Mouse (Mus musculus): ENCODE data around the gene Gadl1.

Gene Gadl1

DNA sequence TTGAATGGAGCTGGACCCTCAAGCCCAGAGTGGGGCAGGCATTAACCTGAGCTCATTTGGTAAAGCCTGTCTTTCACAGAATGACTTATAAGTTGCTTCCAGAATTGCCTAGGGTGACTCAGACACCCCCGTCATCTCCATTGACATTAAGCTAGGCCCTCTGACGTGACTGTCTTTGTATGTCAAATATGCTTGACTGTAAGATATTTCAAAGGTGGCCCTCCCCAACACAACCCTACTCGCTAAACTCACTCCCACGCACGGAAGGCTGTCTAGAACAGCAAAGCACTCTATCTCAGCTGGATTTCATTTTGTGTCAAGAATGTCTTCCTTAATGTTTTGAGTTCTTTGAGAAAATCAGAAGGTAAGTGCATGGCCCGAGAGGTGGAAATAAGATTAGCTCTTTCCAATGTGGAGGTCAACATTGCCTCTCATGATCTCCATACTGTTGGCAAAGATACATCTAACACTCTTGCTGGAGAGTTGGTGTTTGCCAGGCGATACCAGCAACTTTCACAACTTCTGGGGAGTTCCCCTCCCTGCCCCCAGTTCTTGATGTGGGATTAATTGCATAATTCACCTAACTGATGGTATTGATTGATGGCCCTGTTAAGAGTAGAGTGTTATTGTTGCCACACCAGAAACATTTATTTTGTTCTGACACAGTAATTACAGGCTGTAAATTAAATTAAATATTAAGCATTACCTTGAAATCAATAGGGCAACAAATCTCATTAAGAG is 182.0 kb downstream of the Gadl1 start:
- no peak for DNase-seq

DNA sequence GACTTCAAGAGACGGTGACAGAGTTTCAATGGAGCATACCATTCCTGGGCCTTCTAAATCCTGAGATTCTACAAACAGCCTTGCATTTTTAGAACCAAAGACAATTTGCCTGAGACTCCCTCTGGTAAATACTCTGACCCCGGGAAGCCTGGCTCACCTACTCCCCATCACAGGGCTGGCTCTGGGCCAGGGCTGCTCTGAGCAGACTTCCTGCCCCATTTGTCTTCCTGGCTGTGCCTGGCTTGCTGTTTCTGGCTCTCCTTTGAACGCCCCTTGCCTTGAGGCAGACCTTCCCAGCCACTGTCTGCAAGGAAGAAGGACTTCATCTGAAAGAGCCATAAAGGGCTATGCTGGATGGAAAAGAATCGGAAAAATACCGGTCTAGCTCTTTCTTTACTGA is 182.7 kb downstream of the Gadl1 start:
- DNase-seq = no peak

DNA sequence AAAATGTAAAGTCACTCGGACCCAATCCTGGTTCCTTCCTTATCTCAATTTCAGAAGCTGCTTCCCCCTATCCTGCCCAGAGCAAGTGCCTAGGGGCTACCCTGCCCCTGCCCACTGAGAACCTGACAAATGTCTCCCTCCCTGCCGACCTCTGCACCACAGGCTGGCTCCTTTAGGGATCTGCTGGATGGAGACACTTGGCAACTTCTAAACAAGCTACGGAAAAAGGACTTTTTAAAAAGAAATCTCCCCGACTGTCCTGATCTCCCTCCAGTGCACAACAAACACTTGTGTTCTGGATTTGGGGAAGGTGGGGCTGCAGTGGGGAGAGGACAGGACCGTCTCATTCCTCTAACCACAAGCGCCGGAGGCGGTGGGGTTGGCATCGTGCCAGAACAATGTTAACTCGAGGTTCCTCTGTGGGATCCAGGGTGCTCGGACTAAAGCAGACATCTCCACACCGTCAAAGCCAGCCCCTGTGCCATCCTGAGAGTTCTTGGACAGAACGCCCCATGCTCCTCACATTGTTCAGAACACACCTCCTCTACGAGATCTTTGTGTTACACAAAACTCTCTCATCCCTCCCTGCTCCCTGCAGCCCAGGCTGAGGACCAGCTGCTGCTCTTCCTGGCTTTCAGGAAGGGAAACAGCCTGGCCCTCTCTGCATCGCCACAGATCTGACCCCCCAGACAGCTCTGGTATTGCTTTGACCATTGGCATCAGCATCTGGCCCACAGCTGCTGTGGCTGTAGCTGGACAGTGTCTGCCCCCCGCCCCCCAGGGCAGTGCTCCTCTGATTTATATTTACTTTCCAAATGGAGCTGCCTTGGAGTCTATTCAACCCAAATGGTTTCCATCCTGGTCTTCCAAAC is 189.7 kb downstream of the Gadl1 start:
- DNase-seq = no peak

DNA sequence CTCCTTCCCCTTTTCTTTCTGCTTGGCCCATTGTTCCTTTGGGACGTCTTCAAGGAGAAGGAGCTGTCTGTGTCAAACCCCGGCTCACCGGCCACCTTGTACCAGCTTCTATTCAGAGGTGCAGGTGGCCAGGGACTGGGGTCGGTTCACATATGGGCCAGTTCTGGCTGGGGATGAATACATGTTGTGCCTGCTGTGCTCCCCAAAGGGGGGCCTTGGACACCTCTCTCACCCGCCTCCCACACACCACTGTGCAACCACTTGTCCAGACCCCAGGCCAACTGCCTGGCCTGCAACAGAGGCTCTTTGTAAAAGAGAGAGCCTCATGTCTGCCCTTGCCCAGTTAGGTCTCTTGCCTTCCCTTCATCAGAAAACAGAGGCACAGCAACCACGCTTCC is 190.3 kb downstream of the Gadl1 start:
- no peak for DNase-seq

- no peak for DNase-seq
These were observed 190.8 kb downstream of the Gadl1 start for GRCm38 (mm10) chr9:116100015-116100414.

- DNase-seq = no peak
These were observed 192.6 kb downstream of the Gadl1 start for GRCm38 (mm10) chr9:116101842-116102241.

DNA sequence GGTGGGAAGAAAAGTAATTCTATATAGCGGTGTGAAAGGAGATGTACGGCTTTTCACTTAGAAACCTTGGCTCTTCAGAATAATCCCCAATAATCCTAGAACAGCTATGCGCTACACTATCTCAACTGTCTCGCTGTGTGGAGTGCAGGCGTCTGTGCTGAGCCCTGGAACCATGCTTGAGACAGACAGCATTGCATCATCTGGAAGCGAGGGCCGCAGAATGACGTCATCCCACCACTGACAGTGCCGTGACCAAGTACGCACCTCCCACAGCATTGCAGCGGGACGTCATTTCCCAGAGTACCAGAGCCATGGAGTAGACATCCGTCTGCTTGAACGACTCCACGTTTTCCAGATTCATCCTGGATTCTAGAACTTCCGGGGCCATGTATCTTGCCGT is 195.5 kb downstream of the Gadl1 start:
- no peak for DNase-seq

DNA sequence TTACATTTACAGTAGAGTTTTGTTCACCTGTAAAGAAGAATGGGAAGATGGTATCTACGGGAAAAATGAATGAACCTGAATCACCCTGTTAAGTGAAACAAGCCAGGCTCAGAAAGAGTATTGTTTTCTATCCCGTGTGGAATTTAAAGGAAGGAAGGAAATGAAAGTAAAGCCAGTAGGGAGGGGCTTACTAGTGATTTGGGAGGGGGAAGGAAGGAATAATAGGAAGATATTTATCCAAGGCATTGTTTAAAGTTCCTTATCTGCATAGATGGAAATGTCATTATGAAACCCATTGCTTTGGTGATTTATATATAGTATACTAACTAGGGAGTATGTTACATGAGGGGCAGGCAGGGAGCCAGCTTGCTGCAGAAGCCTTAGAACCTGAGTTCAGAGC is 199.5 kb downstream of the Gadl1 start:
- no peak for DNase-seq

DNA sequence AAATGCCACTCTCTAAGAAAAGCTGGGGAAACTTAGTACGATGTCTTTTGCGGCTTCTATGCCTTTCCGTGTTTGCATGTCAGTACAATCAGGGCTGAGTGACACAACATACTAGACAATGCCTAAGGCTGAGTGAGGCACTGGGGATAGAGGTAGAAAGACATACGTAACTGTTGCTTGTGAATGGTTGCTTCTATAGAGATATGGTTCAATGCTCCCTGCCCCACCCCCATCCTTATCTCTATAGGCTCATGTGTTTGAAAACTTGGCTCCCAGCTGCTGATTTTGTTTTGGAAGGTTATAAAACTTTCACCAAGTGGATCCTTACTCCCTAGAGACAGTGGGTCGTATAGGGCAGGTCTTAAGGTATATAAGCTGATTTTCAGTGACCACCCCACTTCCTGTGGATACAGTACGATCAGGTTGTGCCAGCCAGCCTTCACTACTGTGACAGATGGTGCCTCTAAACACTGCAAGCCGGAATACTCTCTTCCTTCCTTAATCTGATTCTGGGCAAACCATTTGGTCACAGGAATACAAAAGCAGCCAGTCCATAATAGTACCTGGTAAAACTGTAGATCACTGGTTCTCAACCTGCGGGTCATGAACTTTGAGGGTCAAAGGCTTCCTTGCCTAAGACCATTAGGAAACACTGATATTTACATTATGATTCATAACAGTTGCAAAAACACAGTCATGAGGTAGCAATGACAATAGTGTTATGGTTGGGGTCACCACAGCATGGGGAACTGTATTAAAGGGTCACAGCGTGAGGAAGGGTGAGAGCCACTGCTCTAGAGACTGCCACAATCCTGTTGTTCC is 202.1 kb downstream of the Gadl1 start:
- no peak for DNase-seq

GRCm38 (mm10) chr9:116114339-116114738 is 205.1 kb downstream of the Gadl1 start:
- DNase-seq = no peak

DNA sequence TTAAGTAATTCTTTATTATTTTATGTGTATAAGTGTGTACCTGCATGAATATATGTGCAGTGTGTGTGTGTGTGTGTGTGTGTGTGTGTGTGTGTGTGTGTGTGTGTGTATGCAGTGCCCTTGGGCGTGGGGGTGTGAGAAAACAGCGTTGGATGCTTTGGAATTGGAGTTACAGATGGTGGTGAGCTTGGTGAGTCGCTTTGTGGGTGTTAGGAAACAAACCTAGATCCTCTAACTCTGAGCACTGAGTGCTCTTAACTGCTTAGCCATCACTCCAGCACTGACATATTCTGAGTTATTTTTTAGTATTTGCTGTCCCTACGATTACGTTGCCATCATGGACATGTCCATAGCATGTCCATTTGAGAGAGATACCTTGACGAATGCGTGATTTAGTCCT is 206.6 kb downstream of the Gadl1 start:
- no peak for DNase-seq

GRCm38 (mm10) chr9:116118332-116118872 is 209.1 kb downstream of the Gadl1 start:
- no peak for DNase-seq

- DNase-seq = no peak
These were observed 210.7 kb downstream of the Gadl1 start for GRCm38 (mm10) chr9:116119990-116120389.

DNA sequence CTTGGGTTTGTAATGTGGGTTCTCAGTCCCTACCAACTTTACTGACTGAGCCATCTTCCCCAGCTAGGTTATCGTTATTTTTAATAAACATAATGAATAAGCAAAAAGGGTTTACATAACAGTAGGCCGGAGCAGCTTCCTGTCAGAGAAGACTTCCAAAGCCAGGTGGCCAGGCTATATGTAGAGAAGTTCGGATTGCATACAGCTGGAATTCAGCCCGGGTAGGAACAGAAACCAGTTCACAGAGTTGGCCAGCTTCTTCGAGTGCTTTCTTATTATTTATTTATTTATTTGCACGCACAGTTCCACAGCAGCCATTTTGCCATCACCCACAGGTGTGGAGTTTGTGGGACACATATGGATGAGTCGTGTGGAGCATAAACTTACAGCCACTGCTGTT is 212.2 kb downstream of the Gadl1 start:
- no peak for DNase-seq

DNA sequence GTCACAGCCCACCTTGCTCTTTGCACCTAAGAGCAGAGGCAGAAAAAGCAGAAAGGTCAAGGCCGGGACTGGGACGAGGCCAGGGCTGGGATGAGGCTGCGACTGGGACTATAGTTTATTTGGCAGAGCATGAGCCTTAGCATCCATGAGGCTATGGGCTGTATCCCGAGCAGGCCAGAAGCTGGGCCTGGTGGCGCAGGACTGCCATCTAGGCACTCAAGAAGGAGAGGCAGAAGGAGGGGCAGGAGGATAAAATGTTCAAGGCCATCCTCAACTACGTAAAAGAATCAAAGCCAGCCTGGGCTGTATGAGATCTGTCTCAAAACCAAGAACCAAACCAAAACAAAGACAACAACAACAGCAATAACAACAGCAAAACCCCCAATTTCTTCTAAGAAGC is 213.3 kb downstream of the Gadl1 start:
- DNase-seq = no peak

DNA sequence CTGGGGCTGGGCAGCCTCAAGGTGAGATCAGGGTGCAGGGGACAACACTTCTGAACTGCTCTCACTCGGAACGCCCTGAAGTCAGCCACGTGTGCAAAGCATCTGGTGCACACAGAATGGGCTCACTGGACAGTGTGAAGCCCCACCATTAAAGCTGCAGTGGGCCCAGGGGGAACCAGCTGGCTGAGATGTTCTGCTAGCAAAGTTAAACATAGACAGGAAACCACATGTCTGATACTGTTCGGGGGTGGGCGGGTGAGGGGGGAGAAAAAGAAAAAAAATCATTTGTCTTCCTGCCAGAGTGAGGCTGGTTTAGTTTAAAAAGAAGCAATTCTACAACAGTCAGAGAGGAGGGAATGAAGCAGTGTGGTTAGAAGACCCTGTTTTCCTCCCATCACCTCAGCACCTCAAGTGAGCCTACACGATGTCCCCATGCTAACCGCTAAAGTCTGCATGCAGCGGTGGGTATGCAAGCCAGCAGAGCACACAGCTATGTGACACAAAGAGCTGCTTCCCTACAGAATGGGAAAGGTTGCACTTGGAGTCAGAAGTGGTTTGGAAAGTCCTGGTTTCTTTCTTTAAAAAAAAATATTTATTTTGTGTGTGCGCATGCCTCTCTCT is 213.8 kb downstream of the Gadl1 start:
- DNase-seq = peak; percentile 30 to 62
